In the genomic region with DNA sequence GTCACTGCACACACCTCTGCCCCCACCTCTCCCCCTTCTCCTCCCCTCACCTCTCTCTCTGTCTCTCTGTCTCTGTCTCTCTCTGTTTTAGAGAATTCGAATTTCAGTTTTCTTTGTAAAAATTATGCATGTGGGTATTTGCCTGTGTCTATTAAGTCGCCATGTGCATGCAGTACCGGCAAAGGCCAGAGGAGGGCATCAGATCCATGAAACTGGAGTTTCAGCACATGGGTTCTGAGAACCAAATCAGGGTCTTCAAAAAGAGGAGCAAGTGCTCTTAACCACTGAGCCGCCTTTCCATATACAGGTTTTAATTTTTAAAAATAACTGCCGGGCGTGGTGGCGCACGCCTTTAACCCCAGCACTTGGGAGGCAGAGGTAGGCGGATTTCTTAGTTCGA, we compare ENCODE assay signal across 9 mouse cellular contexts. TPM values are rescaled to one million over a fixed set of nuclear protein-coding genes. Genes with fewer than 3 reads are reported as not detected.
DNase-seq lines count a peak whose midpoint lies in the region; ATAC-seq and TF ChIP-seq lines count a peak whose summit lies in the region.
"Had no signal": no experiment of that assay in that cellular context is flagged by ENCODE, and none has a peak within 500 bp of the region (broad histone marks: within the 10 kb centered on the region; RNA-seq: fewer than 3 reads in every experiment).

No protein-coding gene starts in this region.

- H3K4me1 ChIP-seq in heart, embryonic 11.5 days (ENCODE audit: control insufficient read depth, insufficient read depth, low read length), result 0 out of 2 replicates have a peak, but pooled peaks cover 3% of the 10 kb centered on the region
- H3K4me1 ChIP-seq in lung, adult 2 months (ENCODE audit: control insufficient read depth, insufficient read depth, low read length), result no peaks in the 10 kb centered on the region

- no peak overlapping the region for H3K27ac ChIP-seq in heart, embryonic 11.5 days (ENCODE audit: low read depth, low read length)

- TF ChIP-seq POLR2A in lung, adult 2 months (IDR thresholded peaks at IDR 0.05; ENCODE audit: borderline replicate concordance, extremely low read depth, low read depth, low read length), result no peak

- H3K9me3 ChIP-seq in heart, embryonic 11.5 days (replicated peaks; ENCODE audit: control insufficient read depth, low read length), result no peaks in the 10 kb centered on the region

- no peaks in the 10 kb centered on the region for H3K27me3 ChIP-seq in heart, embryonic 11.5 days (ENCODE audit: control insufficient read depth, insufficient read depth, low read length)

- TF ChIP-seq CTCF in lung, adult 2 months (IDR thresholded peaks at IDR 0.05; ENCODE audit: insufficient read depth, low read length), result peak; percentile 49

- ATAC-seq in heart, embryonic 11.5 days (replicated peaks; ENCODE audit: insufficient number of reproducible peaks, low FRiP score, low TSS enrichment), result no peak

- peak; percentile 16 for DNase-seq in heart, adult 8-10 months (ENCODE audit: low spot score)
- DNase-seq in 3134 (ENCODE audit: extremely low read depth, insufficient read length, low spot score) (peak; percentile 26), ES-CJ7 (ENCODE audit: low read depth, low spot score) (peak; percentile 83)
- DNase-seq in cerebellum, postnatal 14 days, result peak; percentile 53 to 75
- peak; percentile 56 for DNase-seq in lung, adult 2 months
- peak; percentile 78 for DNase-seq in testis, postnatal 10 days (ENCODE audit: low spot score)
- DNase-seq in left cerebral cortex, adult 8-10 months (ENCODE audit: low spot score in 2 of 2), result no peak

- H3K9ac ChIP-seq in heart, embryonic 11.5 days (ENCODE audit: low read depth, low read length), result no peak overlapping the region

- 71% methylated on average over 10 of the region's 10 CpGs for WGBS in heart, embryonic 11.5 days (ENCODE audit: insufficient replicate concordance)
- 80% methylated on average over 10 of the region's 10 CpGs for WGBS in lung, adult 2 months

- no peak overlapping the region for H3K4me3 ChIP-seq in heart, embryonic 11.5 days (ENCODE audit: low read depth, low read length)
- H3K4me3 ChIP-seq in lung, adult 2 months (replicated peaks; ENCODE audit: extremely low read depth, low read depth, low read length), result no peak overlapping the region
- H3K4me3 ChIP-seq: erythroblast, embryonic 14.5 days had no signal

- H3K4me2 ChIP-seq in heart, embryonic 11.5 days, result no peak overlapping the region

- no peaks in the 10 kb centered on the region for H3K36me3 ChIP-seq in heart, embryonic 11.5 days (ENCODE audit: control insufficient read depth, insufficient read depth, low read length)

RNA-seq across cellular contexts. Expression of gene Plb1, which starts 17.0 kb away (rescaled TPM):
- 1 to 10 TPM in 3 of 4 experiments, under 1 TPM in 1; 0.92 to 2.8 (median 1.7) TPM for total RNA-seq in heart, adult 8-10 months (2022)
- polyA plus RNA-seq in heart, embryonic 11.5 days (2014; fragmentation: Nextera tagmentation; extraction: Ambion mirVana), result 0.97 and 1.4 TPM in 2 replicates
- polyA plus RNA-seq in lung, adult 2 months (2012; rRNA removed), result 8.2 and 16.0 TPM in 2 replicates
- 1 to 10 TPM in 3 of 4 experiments, under 1 TPM in 1; 0.54 to 1.7 (median 1.3) TPM for total RNA-seq in left cerebral cortex, adult 8-10 months (2022)

Comparison
In these comparisons a context has a peak if more than half of its experiments do, and no peak if none do; other contexts are left out.
1. DNase-seq: peak in heart, adult 8-10 months (single experiment), 3134 (single experiment), ES-CJ7 (single experiment), cerebellum, postnatal 14 days (2 of 2), lung, adult 2 months (single experiment) and testis, postnatal 10 days (single experiment); none in left cerebral cortex, adult 8-10 months (0 of 2).